In genomic region chrX:71204776-71205175, GRCm38 (mm10) we compare ENCODE assay signal across 15 mouse cellular contexts.
"Had no signal": no experiment of that assay in that cellular context is flagged by ENCODE, and none has a peak within 500 bp of the region (broad histone marks: within the 10 kb centered on the region; RNA-seq: fewer than 3 reads in every experiment).

No protein-coding gene starts in this region.

- ATAC-seq: hindbrain, embryonic 16.5 days; inflammation-experienced regulatory T-cells, adult 6 months; intestine, embryonic 15.5 days; intestine, postnatal 0 days had no signal

- DNase-seq: gastrocnemius, postnatal 14 days; gastrocnemius, postnatal 36 days; heart, adult 18-20 months; heart, postnatal 10 days; heart, postnatal 4 days; kidney, adult 18-20 months; kidney, adult 8-10 months; kidney, postnatal 10 days; kidney, postnatal 25 days; kidney, postnatal 4 days; left cerebral cortex, postnatal 4 days had no signal
